Mouse (Mus musculus): ENCODE measurements around the gene Tnnt3. TPM values are rescaled to one million over a fixed set of nuclear protein-coding genes. Genes with fewer than 3 reads are reported as not detected.

The Tnnt3 gene
- total and polyA plus RNA-seq, 2 experiments from 2014 or later = 1.3 to 3.1 TPM

DNA sequence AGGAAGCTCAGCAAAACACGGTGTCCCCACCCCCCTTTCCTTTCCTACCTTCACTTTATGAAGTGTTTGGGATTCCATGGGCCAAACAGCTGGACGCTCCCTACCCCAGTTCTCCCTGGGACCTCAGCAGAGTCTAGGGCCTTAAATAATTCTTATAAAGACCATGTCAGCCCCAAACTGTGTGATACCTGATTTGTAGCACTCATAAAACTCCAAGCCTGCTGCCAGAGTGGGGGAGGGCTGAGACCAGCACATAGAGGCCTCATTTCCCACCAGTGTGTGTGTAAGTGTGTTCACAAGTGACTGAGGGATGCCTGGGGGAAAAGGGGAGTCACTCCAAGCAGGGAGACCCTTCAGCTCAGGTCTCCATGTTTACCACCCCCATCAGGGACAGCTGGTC is 49.2 kb downstream of the Tnnt3 start:
- 66% methylated on average over 2 of the region's 2 CpGs for WGBS
- Histone ChIP-seq H3K4me2 (ENCODE audit: low read depth, low read length) (no peak overlapping the region), H3K4me1 (ENCODE audit: insufficient read depth, low read length) (no peaks in the 10 kb centered on the region), H3K36me3 (ENCODE audit: insufficient read depth, low read length) (peaks cover 7% of the 10 kb centered on the region; the same call in 1 of the 2 replicates), H3K4me3 (ENCODE audit: low read length) (no peak overlapping the region), H3K27ac (no peak overlapping the region), H3K9ac (replicated peaks; ENCODE audit: low read length) (no peak overlapping the region), H3K9me3 (ENCODE audit: low read length) (no peaks in the 10 kb centered on the region), H3K27me3 (ENCODE audit: insufficient read depth, low read length) (no peaks in the 10 kb centered on the region)
- no peak for DNase-seq (ENCODE audit: low spot score)
- TF ChIP-seq CTCF (IDR thresholded peaks at IDR 0.05; ENCODE audit: low read depth) = no peak
- no peak for ATAC-seq

GRCm38 (mm10) chr7:142548706-142549105 is 50.1 kb downstream of the Tnnt3 start:
- Histone ChIP-seq H3K36me3 (ENCODE audit: insufficient read depth, low read length) (peaks cover 7% of the 10 kb centered on the region; the same call in 1 of the 2 replicates), H3K27me3 (ENCODE audit: insufficient read depth, low read length) (no peaks in the 10 kb centered on the region), H3K27ac (no peak overlapping the region), H3K4me3 (ENCODE audit: low read length) (no peak overlapping the region), H3K4me2 (ENCODE audit: low read depth, low read length) (no peak overlapping the region), H3K9ac (replicated peaks; ENCODE audit: low read length) (no peak overlapping the region), H3K4me1 (ENCODE audit: insufficient read depth, low read length) (no peaks in the 10 kb centered on the region), H3K9me3 (ENCODE audit: low read length) (no peaks in the 10 kb centered on the region)
- TF ChIP-seq CTCF (IDR thresholded peaks at IDR 0.05; ENCODE audit: low read depth) = no peak
- 46% methylated on average over 6 of the region's 6 CpGs for WGBS
- DNase-seq (ENCODE audit: low spot score) = no peak
- ATAC-seq = no peak

DNA sequence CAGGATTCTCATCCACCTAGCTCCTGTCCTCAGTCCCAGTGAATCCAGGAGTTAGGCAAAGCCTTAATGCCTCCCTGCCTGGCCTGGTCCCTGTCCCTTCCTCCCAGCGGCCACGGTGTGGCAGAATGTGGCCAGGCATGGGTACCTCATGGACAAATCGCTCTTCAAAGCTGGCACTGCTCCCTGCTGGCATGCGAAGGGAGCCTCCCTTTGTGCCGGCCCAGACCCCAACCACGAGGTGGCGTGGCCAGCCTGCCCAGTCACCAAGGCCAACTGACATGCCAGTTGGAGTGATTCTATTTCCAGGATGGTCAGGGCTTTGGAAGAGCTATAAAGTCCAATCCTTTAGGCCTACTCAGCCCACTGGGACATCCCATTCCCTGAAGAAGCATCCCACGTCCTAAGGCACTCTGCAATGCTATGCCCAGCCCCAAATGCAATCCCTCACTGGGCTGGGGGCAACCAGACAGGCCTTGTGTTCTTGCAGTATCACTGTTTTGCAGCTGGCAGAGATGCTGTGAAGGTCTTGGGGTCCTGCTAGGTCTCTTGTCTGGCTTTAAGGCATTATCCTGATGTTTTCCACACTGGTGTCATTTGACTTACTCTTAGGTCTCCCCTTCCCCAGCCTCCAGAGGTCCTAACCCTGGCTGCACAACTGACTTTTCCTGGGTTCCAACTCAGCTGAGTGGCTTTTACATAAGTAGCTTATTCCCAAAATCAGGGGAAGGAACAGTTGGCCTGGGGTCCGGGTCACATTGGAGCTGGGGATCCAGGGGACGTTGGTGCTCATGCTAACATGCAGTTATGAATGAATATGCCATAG is 51.5 kb downstream of the Tnnt3 start:
- H3K4me1 ChIP-seq (ENCODE audit: insufficient read depth, low read length) = peaks cover 8% of the 10 kb centered on the region; the same call in 1 of the 2 replicates
- H3K4me3 ChIP-seq (ENCODE audit: low read length) = no peak overlapping the region
- H3K36me3 ChIP-seq (ENCODE audit: insufficient read depth, low read length) = peaks cover 5% of the 10 kb centered on the region; the same call in 1 of the 2 replicates
- no peak overlapping the region for H3K4me2 ChIP-seq (ENCODE audit: low read depth, low read length)
- no peak overlapping the region for H3K9ac ChIP-seq (replicated peaks; ENCODE audit: low read length)
- ATAC-seq (no peak), DNase-seq (ENCODE audit: low spot score) (peak; percentile 66)
- no peak overlapping the region for H3K27ac ChIP-seq
- H3K9me3 ChIP-seq (ENCODE audit: low read length) = no peaks in the 10 kb centered on the region
- 73% methylated on average over 10 of the region's 10 CpGs for WGBS
- TF ChIP-seq CTCF (IDR thresholded peaks at IDR 0.05; ENCODE audit: low read depth) = peak; percentile 61
- H3K27me3 ChIP-seq (ENCODE audit: insufficient read depth, low read length) = no peaks in the 10 kb centered on the region

- Histone ChIP-seq H3K4me2 (ENCODE audit: low read depth, low read length) (no peak overlapping the region), H3K4me3 (ENCODE audit: low read length) (no peak overlapping the region), H3K9ac (replicated peaks; ENCODE audit: low read length) (no peak overlapping the region), H3K9me3 (ENCODE audit: low read length) (no peaks in the 10 kb centered on the region), H3K4me1 (ENCODE audit: insufficient read depth, low read length) (peaks cover 8% of the 10 kb centered on the region; the same call in 1 of the 2 replicates), H3K36me3 (ENCODE audit: insufficient read depth, low read length) (no peaks in the 10 kb centered on the region; the same call in 1 of the 2 replicates), H3K27me3 (ENCODE audit: insufficient read depth, low read length) (no peaks in the 10 kb centered on the region), H3K27ac (no peak overlapping the region)
- no peak for TF ChIP-seq CTCF (IDR thresholded peaks at IDR 0.05; ENCODE audit: low read depth)
- WGBS = 85% methylated on average over 14 of the region's 14 CpGs
- DNase-seq (ENCODE audit: low spot score) (no peak), ATAC-seq (no peak)
Observed at GRCm38 (mm10) chr7:142550935-142551373, 52.3 kb downstream of the Tnnt3 start.

DNA sequence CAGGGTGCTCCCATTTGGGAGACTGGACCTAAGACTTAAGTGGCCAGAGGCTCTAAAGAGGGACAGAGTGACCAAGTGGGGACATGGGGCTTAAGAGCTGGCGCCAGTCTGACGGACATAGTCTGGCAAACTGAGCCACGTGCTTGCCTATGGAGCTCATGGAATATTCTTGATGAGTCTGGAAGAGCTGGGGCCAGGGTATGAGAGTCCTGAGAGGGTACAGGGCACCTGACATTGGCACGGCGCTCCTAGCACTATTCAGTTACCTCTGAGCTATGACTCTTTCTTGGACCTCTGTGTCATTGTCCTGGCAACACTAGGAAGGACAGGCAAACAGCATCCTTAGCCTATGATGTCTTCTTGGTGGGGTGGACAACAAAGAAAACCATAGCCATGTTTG is 53.1 kb downstream of the Tnnt3 start:
- DNase-seq (ENCODE audit: low spot score) = no peak
- WGBS = 96% methylated on average over 5 of the region's 5 CpGs
- H3K4me2 ChIP-seq (ENCODE audit: low read depth, low read length) = no peak overlapping the region
- peaks cover 8% of the 10 kb centered on the region; the same call in 1 of the 2 replicates for H3K4me1 ChIP-seq (ENCODE audit: insufficient read depth, low read length)
- no peak for ATAC-seq
- no peak overlapping the region for H3K4me3 ChIP-seq (ENCODE audit: low read length)
- no peak overlapping the region for H3K27ac ChIP-seq
- no peak overlapping the region for H3K9ac ChIP-seq (replicated peaks; ENCODE audit: low read length)
- TF ChIP-seq CTCF (IDR thresholded peaks at IDR 0.05; ENCODE audit: low read depth) = no peak
- H3K9me3 ChIP-seq (ENCODE audit: low read length) = no peaks in the 10 kb centered on the region
- no peaks in the 10 kb centered on the region for H3K27me3 ChIP-seq (ENCODE audit: insufficient read depth, low read length)
- no peaks in the 10 kb centered on the region for H3K36me3 ChIP-seq (ENCODE audit: insufficient read depth, low read length)

GRCm38 (mm10) chr7:142552591-142553416 is 54.2 kb downstream of the Tnnt3 start:
- WGBS = 76% methylated on average over 13 of the region's 13 CpGs
- no peaks in the 10 kb centered on the region for H3K9me3 ChIP-seq (ENCODE audit: low read length)
- no peaks in the 10 kb centered on the region for H3K27me3 ChIP-seq (ENCODE audit: insufficient read depth, low read length)
- H3K4me1 ChIP-seq (ENCODE audit: insufficient read depth, low read length) = peaks cover 8% of the 10 kb centered on the region; the same call in 1 of the 2 replicates
- no peak for ATAC-seq
- no peak overlapping the region for H3K9ac ChIP-seq (replicated peaks; ENCODE audit: low read length)
- H3K36me3 ChIP-seq (ENCODE audit: insufficient read depth, low read length) = no peaks in the 10 kb centered on the region
- TF ChIP-seq CTCF (IDR thresholded peaks at IDR 0.05; ENCODE audit: low read depth) = no peak
- H3K27ac ChIP-seq = no peak overlapping the region
- DNase-seq (ENCODE audit: low spot score) = no peak
- H3K4me2 ChIP-seq (ENCODE audit: low read depth, low read length) = no peak overlapping the region
- H3K4me3 ChIP-seq (ENCODE audit: low read length) = no peak overlapping the region

All from hindbrain, postnatal 0 days (tissue).